Mouse (Mus musculus) T-helper 17 cell (primary cell): ENCODE data around the gene Kctd10.

ENCODE experiments used
- in situ Hi-C, 2 experiments: fragments of 300-600 bp; cut with MboI, MseI; formaldehyde crosslinking; loops; 1 replicate in 1 of 2; 2 replicates in 1 of 2; pipeline ENCODE4 v1.15.1; 2025; ENCODE audit warnings: high pct_unique_total_duplicates in 2 of 2

Gene Kctd10

DNA sequence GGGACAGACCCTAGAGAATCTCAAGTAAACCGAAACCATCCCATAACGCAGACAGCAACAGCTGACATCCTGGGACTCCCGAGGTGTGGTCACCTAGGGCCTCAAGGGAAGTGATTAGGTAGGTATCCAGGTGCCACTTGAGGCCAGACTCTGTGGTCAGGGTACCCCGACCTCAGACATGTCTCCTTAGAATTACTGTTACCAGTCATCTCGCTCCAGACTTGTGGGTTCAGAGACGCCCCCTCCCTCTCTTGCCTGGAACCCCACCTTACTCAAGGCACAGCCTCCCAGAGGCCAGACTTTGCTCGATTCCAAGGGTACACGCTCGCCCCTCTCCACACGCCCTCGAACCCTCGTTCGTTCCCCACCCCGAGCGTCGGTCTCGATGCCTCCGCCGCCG, 545 bp downstream of the Kctd10 start:
- in situ Hi-C loops = loop anchor here (5.0 kb wide), 1 partner anchor 67 kb away; no protein-coding TSS in a partner anchor

DNA sequence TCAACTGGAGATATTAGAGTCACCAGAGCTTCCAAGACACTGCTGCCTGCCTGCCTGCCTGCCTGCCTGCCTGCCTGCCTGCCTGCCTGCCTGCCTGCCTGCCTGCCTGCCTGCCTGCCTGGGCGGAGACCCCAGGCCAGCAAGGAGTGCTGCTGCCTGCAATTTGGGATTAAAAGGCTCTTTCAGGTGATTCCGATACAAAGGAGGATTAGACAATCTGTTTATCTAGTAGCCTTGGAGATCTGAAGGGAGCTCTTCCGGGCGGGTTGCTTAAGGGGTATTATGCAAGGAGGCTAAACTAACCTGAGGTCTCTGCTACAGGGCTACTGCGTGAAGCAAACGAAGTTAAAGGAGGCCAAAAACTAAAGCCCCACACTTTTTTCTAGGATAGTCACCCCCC, 1.4 kb downstream of the Kctd10 start:
- in situ Hi-C loops = no loop called here

DNA sequence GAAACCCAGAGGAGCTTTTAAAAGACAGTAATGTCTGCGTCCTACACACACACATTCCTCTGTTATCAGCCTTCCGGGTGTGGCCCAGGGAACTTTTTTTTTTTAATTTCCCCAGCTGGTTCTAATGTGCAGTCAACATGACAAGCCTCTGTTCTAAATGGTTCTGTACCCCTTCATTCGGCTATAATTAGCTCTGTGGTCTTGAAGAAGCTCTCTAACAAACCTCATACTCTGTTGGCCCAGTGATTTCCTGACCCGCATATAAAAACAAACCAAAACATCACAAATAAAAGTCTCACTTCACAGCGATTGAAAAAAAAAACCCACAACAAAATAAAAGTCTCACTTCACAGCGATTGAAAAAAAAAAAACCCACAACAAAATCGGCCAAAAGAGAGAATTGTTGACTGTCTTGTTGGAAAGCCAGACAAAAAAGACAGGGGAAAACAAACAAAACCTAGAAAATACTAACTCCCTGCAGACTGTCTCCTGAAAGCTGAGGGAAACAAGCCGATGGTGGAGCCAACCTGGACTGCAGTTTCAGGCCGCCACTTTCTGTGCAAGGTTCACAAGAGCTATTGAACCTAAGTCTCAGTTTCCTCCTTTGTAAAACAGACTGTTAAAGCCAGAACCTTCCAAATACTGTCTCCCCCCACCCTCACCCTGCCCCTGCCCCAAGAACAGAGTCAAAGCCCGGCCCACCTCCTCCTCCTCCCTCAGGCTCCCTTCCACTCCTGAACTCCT, 2.0 kb downstream of the Kctd10 start:
- in situ Hi-C loops = no loop called here

DNA sequence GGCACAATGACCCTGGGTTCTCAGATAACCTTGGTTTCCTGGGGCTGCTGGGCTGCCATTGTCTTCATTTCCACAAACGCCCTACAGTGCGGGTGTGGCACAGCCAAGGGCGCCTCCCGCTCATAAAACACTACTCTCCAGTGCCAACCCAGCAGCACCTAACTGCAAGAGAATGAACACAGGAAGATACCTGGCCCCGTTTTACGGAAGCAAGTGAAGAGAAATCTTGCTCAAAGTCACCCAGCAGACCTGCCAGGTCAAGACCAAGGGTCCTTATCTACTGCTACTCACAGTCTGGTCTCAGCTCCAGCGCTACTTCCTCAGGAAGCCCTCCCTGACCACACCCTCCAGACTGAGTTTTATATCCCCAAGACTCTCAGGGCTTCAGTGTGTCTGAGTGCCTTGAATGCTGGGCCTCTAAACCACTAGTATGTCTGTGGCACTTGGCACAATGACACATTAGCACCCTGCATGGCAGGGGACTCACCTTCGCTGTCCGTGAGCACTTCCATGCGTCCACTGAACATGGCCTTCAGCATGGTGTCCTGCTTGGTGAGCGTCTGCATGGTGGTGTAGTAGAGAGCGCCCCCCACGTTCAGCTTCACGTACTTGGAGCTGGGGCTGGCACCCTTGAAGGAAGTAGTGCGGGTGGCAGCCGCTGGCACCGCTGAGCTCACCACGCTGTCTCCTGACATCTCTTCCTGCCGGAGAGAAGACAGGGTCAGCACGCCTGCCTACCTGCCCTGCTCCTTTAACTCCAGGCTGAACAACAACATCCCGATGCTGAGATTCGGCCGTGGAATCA, 5.7 kb downstream of the Kctd10 start:
- in situ Hi-C loops = no loop called here

DNA sequence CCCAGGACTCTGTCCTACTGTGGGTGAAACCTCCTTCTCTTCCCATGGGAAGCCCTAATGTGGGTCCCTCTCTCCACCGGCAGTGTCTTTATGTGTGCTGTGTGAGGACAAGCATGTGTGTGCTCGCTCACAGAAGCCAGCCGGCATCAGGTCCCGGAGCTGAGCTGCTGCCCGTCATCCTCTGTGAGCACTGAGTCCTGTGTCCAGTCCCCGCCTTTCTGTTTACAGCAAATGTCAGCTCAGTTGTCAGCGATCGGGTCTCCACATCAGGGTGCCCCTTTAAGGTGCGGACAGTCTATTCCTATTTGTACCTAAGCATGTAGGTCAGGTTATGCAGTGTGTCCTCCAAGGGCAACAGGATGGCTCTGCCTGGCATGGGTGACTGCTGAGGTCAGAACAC, 6.7 kb downstream of the Kctd10 start:
- in situ Hi-C loops = no loop called here

DNA sequence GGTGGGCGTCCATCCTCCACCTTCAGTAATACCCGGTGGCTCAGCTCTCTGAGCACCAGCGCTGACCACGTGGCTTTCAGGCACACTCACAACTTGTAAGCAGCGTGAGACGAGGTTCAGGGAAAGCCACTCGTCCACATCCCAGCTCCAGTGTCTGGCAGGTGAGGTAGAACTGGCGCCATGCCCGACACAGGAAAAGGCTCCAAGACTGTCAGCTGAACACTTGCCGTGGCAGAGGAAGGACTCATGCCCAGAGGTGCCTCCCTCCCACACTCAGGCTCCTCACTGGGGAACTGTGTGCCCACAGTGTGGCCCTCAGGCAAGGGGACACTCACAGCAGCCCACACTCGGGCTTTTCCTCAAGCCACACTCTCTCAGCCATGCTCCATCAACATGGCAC, 7.1 kb downstream of the Kctd10 start:
- in situ Hi-C loops = no loop called here

DNA sequence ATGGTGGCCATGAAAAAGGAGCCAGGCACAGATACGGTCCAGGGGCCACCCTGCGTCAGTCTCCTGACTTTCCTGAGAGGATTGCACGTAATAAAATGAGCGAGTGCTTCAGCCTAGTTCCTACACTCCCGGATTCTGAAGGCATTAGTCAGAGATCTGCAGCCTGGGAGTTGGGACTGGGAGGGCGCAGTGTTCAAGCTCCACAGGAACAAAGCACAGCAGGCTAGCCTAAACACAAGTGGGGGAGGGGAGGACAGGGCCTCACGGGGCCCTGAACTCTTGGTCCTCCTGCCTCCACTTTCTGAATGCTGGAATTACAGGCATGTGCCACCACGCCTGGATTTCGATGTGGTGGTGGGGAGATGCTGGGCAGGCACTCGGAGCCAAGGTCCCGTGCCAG, 7.7 kb downstream of the Kctd10 start:
- in situ Hi-C loops = no loop called here

DNA sequence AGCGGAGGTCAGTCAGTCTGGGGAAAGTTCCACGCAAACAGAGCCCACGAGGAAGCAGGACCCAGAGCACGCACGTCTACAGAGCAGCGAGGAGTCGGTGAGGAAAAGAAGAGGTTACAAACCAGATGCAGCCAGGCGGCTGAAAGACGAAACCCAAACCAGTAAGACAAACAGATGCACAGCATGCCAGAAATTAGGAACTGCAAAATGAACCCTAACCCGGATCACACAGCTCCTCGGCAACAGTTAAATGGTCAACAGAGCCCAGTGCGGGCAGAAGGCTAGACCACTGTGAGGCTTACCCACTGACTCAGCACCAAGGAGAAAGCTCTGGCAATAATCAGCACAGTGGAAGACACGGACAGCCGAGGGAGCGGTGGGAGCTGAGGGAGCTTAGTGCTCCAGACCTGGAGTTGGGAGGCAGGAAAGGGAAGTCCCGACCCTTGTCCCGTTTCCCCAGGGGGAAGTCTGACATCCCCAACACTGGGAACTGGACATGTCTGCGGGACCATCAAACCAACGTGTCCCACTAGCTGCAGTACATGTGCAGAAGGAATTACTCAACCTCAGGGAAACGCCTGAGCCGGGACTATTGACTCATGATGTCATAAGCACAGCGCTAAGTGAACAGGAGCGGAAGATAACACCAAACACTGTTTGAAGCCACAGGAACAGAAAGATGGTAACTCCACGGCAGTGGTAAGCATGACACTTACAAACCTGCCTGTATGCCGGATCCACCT, 8.4 kb downstream of the Kctd10 start:
- in situ Hi-C loops = no loop called here

DNA sequence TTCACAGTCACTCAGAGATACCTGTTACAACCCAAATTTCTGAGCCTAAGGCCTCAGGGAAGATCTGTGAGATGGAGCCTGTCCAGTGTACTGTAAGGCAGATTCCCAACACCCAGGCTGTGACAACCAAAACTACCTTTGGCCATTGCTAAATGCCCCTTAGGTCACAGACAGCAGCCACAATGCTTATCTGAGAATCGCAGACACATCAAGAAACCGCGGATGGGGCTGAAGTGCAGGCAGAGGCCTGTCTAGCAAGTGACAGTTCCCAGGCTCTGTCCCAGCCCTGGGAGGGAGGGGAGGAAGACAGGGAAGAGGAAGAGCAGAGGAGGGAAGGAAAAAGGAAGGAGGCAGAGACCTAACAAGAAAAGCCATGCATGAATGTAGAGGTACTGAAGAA, 9.0 kb downstream of the Kctd10 start:
- in situ Hi-C loops = no loop called here

DNA sequence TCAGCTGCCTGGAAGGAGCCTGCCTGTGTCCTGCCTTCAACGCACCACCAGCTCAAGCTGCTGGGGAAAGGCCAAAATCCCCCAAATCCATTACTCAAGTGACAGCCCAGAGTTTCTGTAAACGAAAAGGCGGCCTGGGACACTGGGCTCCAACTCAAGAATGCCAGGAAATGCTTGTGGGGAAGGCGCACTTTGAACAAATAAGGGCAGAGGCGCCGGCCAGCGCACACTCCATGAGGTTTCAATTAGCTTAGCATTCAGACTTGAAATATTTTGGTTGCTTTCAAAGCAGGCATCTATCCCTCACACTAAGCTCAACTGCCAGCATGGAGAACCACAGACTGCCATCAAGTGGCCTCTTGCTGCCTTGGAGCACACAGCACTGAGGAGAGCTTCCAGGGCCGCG, 9.9 kb downstream of the Kctd10 start:
- in situ Hi-C loops = no loop called here

DNA sequence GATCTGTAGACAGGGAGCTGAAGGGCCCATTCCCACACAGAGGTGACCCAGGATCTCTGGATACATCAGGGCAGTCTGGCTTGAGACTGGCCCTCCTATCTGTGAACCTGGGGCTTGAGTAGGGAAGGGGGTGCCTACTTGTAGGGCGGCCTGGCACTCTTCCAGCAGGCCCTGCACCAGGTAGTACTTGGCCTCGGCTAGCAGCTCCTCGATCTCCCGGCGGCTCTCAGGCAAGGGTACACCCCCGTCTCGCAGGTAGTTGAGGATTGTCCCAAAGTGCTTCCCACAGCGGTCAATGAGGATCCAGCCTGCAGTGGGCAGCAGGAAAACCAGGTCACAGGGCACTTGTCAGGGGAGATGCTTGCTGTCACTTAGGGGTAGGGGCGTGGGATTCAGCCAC, 10.4 kb downstream of the Kctd10 start:
- in situ Hi-C loops = no loop called here

DNA sequence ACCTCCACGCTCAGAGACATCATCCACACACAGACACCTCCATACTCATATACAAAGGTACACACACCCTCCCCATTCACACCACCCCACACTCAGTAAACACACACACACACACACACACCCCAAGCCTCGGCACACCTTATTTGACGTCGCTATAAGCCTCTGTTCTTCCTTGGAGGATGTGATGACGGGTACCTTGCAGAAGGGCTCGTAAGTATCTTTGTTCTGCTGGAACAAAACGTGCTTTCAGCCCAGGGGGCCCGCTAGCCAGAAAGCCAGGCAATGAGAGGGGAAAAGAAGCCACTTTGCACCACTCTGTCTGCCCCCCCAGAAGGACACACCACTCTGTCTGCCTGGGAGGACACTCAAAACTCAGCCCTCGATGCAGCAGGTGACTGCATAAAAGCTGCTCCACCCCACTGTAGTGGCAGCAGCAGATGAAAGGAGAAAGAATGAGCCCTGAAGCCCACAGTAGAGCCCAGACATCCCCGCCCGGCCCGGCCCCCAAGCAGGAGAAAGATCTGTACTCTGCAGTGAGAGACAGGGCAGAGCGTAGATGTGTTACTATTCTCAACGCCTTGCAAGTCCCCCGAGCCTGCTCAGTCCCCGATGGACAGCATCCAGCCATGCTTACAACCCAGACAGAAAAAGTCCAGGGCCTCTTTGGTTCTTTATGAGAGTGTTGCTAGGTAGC, 11.4 kb downstream of the Kctd10 start:
- in situ Hi-C loops = no loop called here

DNA sequence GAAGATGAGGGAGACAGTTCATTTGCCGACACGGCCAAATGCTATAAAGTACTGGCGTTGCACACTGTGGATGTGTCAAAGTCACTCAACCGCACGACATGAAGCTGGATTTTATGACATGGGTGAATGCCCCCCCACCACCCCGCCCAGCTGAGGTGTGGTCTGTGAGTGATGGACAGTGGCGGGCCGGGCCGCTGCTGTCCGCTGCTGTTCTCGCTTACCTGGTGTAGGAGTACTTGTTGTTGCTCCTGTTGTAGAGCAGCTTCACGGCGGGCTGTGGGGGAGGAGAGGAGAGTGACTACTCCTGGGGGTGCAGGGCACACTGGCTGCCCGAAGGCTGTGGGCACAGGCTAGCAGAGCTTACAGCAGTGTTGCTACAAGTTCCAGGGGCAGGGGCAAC, 12.2 kb downstream of the Kctd10 start:
- in situ Hi-C loops = no loop called here

DNA sequence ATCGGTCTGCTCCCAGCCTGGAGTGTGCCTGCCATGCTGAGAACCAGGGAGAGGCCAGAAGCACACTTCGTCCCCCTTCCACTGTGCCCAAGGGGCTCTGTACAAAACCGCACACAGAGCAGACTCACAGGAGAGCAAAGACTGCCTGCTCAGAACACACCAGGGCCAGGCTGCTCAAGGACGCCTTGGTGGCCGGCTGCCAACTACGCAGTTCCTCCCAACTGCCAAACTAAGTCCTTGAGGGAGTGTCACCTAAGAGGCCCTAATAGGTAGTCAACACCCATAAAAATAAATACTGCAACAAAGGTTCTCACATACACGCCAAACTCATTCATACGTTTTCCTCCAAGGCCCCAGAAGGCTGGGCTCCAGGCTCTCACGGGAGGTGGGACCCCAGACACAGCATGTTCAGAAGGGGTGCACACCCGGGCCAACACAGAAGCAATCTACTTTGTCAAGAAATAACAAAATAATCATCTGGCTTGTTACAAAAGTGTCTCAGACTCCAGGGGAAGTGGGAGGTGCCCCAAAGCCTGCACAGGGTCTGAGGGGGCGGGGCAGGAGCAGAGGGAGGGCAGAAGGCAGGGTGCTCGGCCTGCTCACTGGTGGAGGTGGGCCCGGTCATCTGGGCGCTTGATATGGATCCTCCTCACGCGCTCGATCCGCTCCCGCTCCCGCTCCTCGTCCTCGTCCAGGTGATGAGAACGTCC, 15.1 kb downstream of the Kctd10 start:
- in situ Hi-C loops = no loop called here

DNA sequence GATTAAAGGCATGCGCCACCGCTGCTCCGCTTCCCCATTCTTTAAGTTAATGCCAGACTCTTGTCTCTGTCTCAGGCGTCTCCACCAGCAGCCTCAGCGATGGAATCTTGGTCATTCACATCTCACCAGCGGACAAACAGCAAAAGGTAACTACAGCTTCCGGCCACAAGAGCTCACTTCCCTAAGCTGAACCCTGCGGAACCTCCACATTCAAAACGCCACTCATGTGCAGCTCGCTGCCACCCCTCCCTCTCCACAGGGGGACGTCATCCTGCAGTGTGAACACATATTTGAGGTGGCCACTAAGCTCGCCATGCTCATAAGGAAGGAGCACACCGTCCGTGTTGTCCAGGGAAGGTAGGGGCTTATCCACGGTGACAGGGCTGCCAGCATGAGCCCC, 19.3 kb downstream of the Kctd10 start:
- in situ Hi-C loops = no loop called here

DNA sequence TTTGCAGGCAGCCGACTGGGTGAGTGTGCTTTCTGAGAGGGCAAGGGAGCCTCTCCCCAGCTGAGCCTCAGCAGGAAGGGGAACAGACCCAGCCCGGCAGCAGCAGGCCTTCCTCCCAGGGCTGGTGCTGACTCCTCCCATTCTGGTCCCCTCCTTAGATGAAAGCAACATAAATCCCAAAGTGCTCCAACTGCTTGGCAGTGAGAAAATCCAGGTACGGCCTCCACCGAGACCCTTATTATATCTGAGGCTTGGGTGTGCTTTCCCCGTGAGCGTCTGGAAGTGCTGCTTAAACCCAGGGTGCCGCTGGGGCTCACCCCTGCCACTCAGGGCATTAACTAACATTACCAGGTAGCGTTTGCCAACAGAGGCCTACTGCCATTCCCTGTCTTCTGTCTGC, 20.7 kb downstream of the Kctd10 start:
- in situ Hi-C loops = loop anchor here in 1 of 2 experiments (5.0 kb wide), 2 partner anchors 47 to 107 kb away; no protein-coding TSS in a partner anchor

DNA sequence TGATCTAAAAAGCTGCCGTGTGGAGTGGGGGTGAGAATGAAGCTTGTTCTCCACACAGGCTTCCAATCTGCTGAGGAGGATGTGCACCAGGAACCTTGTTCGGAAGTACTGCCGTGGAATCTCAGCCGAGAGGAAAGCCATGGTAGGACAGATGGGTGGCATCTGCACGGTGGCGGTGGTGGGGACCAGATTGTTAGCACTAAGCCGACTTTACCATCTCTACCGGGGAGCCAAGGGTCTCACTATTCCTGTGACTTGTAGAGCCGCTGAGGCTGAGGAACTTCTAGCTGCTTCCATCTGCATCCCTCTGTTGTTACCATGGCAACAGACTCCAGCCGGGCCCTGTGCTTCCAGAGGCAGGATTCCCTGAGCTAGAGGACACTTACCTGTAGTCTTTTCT, 21.5 kb downstream of the Kctd10 start:
- in situ Hi-C loops = loop anchor here in 1 of 2 experiments (5.0 kb wide), 2 partner anchors 47 to 107 kb away; no protein-coding TSS in a partner anchor

DNA sequence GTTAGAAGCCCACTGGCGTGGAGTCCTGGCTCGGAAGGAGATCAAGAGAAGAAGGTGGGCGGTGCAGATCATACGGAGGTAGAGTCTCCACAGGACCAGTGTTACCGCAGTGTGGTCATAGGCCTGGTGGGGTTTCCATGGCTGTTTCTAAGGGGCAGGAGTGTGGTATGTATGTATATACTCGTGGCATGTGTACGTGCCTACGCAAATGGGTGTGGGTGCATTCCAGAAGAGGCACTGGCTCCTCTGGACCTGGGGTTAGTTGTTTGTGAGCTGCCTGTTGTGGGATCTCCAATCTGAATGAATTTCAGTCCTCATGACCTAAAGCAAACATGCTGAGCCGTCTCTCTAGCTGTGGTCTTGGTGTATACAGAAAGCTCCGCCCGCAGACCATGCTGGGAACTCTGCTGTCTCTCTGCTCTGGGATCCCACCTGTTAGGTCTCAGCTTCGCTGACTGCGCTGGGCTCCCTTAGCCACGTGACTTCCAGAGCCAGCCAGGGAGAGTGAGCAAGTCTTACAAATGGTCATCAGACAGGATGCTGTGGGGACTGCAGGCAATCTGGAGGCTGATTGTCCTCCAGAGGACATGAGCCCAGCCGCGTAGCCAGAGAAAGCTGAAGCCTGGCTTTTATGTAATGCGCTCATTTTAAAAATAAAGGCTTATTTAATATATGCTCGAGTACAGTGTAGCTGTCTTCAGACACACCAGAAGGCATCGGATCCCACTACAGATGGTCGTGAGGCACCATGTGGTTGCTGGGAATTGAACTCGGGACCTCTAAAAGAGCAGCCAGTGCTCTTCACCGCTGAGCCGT, 23.2 kb downstream of the Kctd10 start:
- in situ Hi-C loops = loop anchor here in 1 of 2 experiments (5.0 kb wide), 2 partner anchors 45 to 105 kb away; no protein-coding TSS in a partner anchor

DNA sequence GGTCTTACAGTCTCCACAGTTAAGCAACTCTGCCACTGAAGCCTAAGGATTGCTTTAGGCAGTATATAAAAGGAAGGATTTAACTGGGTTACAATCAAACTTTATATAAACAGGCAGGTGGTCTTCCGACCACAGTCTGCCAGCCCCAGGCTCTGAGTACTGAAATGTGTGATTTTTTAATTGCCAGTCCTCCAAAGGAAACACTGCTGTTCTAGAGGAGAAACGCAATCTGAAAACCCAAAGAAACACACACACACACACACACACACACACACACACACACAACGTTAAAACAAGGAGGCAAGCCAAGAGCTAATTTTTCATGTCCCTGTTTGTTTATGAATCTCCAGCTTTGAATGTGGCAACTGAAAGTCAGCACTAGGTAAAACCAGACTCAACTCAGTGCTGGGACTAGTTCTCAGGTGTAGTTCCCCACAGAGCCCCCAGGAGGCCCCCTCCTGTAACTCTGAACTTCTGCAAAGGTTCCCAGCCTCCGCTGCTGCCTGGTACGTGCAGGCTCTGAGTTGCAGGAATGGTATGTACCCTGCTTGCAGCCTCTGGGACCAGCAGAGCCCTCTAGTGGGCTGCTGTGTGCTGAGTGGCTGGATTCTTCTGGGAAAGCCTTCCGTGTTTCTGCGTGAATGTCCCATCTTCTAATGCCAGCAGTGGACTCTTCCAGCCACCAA, 23.9 kb downstream of the Kctd10 start:
- in situ Hi-C loops = loop anchor here in 1 of 2 experiments (5.0 kb wide), 2 partner anchors 44 to 104 kb away; no protein-coding TSS in a partner anchor
